Mouse (Mus musculus) bone marrow, adult 2 months (tissue): Measurements from ENCODE around the gene Slu7.

Experiments
- CTCF ChIP-seq: fragments of 200-500 bp; IDR thresholded peaks from 2 replicates; pipeline ENCODE4 v1.5.1; 2011; ENCODE audit warnings: low read length, control low read depth; ENCODE audit not compliant: control insufficient read depth, insufficient read depth
- POLR2A ChIP-seq: fragments of 200-500 bp; IDR thresholded peaks from 2 replicates; pipeline ENCODE4 v1.6.1; 2011; ENCODE audit warnings: low read depth, mild to moderate bottlenecking, control low read depth, low read length, borderline replicate concordance; ENCODE audit not compliant: control insufficient read depth

GRCm38 (mm10) chr11:43481672-43482522 lies 48.4 kb downstream of the Slu7 start:
- TF ChIP-seq CTCF, result no peak
- TF ChIP-seq POLR2A, result no peak
